Mouse (Mus musculus): ENCODE results near the gene Ackr2.

GRCm38 (mm10) chr9:121860921-121861320 is 37.2 kb upstream of the Ackr2 start:
- TF ChIP-seq GATA1 (IDR thresholded peaks at IDR 0.05; ENCODE audit: borderline replicate concordance, low read length) = no peak
- TF ChIP-seq FLI1 (IDR thresholded peaks at IDR 0.05; ENCODE audit: low read length) = no peak
